Mouse (Mus musculus) kidney, adult 2 months (tissue): Measurements from ENCODE around the gene Abca12.

ENCODE experiments used
- CTCF ChIP-seq: fragments of 200-500 bp; conservative IDR thresholded peaks from 2 replicates; pipeline ENCODE4 v1.5.1; 2011; ENCODE audit warnings: low read depth, mild to moderate bottlenecking, control low read depth, low read length, moderate library complexity, mixed read lengths; ENCODE audit not compliant: insufficient read depth, insufficient read length
- POLR2A ChIP-seq: fragments of 200-500 bp; IDR thresholded peaks from one replicate; pipeline ENCODE4 v1.6.1; 2011; ENCODE audit warnings: low read depth, low read length, control low read depth

DNA sequence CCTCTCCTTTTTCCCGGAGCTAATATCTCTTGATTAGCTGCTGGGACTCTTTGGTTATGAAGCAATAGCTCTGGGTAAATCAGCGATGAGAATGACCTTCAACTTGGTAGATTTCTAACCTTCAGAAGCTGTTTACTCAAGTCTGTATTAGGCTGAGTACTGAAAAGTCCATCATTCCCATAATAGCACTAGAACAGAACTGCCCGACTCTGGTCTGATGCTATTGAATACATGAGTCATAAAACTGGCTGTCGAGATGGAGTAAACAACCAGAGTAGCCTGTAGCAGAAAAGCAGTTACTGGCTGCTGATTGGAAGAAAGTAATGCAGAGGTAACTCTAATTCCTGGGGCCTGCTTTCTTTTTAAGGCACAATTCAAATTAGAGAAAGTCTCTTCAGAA, 211.1 kb downstream of the Abca12 start:
- TF ChIP-seq POLR2A (no peak), CTCF (no peak)
